Mouse (Mus musculus): ENCODE measurements around the gene Frg2f1.
"Not testable (repeated sequence)": the region's sequence is repeated elsewhere in the genome, so short reads cannot be mapped to it uniquely, and the experiment has no call there.

The Frg2f1 gene

DNA sequence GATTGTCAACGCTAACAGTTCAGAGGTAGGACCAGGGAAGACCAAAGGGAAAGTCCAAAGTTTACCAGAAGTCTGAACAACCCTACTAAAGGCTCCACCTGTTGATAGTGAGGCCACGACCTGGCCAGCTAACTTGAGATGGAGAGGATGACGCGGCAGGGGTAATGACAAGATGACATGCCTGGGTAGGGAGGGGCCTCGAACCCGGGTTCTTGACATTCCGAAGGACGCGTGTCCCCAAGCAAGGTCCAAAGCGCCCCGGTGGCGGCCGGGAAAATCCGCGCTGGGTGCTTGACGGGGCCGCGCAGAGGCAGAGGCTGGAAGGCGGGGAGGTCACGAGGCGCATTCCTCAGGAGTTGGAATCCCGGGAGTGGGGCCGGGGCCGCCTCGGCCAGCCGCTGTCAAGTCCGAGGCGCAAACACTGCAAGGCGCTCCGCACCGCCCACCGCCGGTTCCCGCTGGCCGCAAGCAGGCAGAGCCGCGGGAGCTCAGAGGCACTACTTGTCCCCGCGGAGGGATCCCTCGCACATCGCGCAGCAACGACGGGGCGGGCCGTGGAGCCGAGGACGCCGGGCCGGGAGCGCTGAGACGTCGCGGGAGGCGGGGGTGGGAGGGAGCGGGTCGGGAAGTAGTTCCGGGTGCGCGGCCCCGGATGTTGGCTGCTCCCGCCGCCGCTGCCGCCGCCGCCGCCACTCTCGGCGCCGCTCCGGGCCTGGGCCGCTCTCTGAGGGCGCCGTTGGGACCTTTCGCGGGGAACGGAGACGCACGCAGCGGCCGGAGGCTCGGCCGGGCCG is at the start of gene Frg2f1:
TSS of gene Frg2f1 (minus strand) at position 499 of the 794 bp plus-strand sequence.
- Histone ChIP-seq H3K36me3 (ENCODE audit: control insufficient read depth, insufficient read depth, low read length, poor library complexity, severe bottlenecking) (no peaks in the 10 kb centered on the region), H3K27me3 (ENCODE audit: control insufficient read depth, insufficient read depth, low read length, poor library complexity, severe bottlenecking) (no peaks in the 10 kb centered on the region)
- DNase-seq (ENCODE audit: low read depth, low spot score), result peak; percentile 94

DNA sequence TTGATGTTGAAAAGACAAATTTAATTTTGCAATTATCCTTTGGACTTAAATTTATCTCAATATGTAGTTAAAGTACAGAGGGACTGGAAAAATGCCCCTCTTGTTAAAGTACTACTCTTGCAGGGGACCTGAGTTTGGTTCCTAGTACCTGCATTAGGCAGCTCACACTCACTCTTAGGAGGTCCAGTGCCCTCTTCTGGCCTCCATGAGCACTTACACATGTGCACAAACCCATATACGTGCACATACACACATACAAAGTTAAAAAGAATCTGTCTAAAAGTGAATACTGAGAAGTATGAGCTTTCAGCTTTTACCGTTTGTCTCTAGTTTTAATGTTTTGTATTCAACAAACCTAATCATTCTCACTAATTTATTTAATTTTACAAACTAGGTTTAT is 48.7 kb upstream of the Frg2f1 start:
- no peaks in the 10 kb centered on the region for H3K27me3 ChIP-seq (ENCODE audit: control insufficient read depth, insufficient read depth, low read length, poor library complexity, severe bottlenecking)
- peak; percentile 8 for DNase-seq (ENCODE audit: low read depth, low spot score)
- H3K36me3 ChIP-seq (ENCODE audit: control insufficient read depth, insufficient read depth, low read length, poor library complexity, severe bottlenecking), result 0 out of 2 replicates have a peak, but pooled peaks cover 5% of the 10 kb centered on the region

- H3K27me3 ChIP-seq (ENCODE audit: control insufficient read depth, insufficient read depth, low read length, poor library complexity, severe bottlenecking), result no peaks in the 10 kb centered on the region
- no peak for DNase-seq (ENCODE audit: low read depth, low spot score)
- H3K36me3 ChIP-seq (ENCODE audit: control insufficient read depth, insufficient read depth, low read length, poor library complexity, severe bottlenecking), result peaks cover 4% of the 10 kb centered on the region
Observed at GRCm38 (mm10) chr4:119575459-119575858, 36.1 kb upstream of the Frg2f1 start.

DNA sequence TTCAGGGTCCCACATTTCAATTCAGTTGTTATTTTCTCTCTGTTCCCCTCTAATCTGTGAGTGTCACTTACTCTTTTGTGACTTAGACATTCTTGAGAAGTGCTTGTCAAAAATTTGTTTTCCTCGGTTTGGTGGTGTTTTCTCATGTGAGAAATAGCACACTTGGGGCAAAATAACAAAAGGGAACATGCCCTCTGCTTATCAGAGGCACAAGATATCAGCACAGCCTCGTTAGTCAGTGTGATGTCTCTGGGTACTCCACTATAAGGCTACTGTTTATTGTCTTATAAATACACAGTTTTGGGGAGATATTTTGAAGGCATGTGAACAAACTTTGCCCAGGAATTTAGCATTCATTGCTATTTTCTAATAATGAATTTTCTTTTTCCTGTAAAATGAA is 35.2 kb upstream of the Frg2f1 start:
- no peak for DNase-seq (ENCODE audit: low read depth, low spot score)
- H3K36me3 ChIP-seq (ENCODE audit: control insufficient read depth, insufficient read depth, low read length, poor library complexity, severe bottlenecking), result peaks cover 4% of the 10 kb centered on the region
- H3K27me3 ChIP-seq (ENCODE audit: control insufficient read depth, insufficient read depth, low read length, poor library complexity, severe bottlenecking), result no peaks in the 10 kb centered on the region

DNA sequence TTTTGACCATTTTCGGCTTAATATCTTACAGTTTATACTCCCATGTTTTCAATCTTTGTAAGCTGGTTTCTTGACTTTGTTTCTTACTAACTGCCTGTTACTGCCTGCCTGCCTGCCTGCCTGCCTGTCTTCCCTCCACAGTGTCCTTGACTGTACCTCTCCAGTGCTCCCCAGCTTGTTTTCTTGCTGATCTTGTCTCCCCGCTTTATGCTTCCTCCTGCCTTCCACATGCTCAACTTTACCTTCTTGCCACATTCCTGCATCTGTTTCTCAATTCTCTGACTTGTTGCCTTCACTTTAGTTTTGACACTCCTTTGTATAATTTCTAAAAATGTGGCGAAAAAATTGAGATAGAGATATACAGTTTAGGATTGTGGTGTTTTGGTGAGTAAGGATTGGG is 33.4 kb upstream of the Frg2f1 start:
- no peaks in the 10 kb centered on the region for H3K27me3 ChIP-seq (ENCODE audit: control insufficient read depth, insufficient read depth, low read length, poor library complexity, severe bottlenecking)
- DNase-seq (ENCODE audit: low read depth, low spot score), result no peak
- peaks cover 4% of the 10 kb centered on the region for H3K36me3 ChIP-seq (ENCODE audit: control insufficient read depth, insufficient read depth, low read length, poor library complexity, severe bottlenecking)

DNA sequence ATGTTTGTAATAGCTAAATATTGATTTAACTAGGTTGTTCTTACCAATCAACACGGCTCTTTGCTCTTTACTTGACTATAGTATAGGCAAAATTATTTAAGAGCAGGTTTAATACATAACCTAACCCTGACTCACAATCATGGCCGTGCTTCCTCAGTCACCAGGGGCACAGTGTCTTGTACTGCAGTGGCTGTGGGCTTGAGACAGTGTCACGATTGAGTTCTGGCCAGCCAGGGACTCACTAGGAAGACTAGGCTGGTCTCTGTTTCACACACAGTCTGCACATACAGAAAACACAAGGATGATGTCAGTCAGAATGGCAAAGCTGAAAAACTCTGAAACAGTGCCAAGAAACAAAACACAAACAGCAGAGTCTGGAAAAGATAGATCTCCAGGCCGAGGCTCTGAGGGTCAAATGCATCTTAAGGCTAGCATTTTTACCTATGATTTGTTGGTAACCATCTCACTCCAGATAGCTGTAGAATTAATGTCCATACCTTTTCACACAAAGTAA is 27.1 kb upstream of the Frg2f1 start:
- Histone ChIP-seq H3K36me3 (ENCODE audit: control insufficient read depth, insufficient read depth, low read length, poor library complexity, severe bottlenecking) (no peaks in the 10 kb centered on the region), H3K27me3 (ENCODE audit: control insufficient read depth, insufficient read depth, low read length, poor library complexity, severe bottlenecking) (no peaks in the 10 kb centered on the region)
- no peak for DNase-seq (ENCODE audit: low read depth, low spot score)

GRCm38 (mm10) chr4:119563136-119563535 is 23.8 kb upstream of the Frg2f1 start:
- H3K36me3 ChIP-seq (ENCODE audit: control insufficient read depth, insufficient read depth, low read length, poor library complexity, severe bottlenecking), result no peaks in the 10 kb centered on the region
- no peaks in the 10 kb centered on the region for H3K27me3 ChIP-seq (ENCODE audit: control insufficient read depth, insufficient read depth, low read length, poor library complexity, severe bottlenecking)
- DNase-seq (ENCODE audit: low read depth, low spot score), result no peak

DNA sequence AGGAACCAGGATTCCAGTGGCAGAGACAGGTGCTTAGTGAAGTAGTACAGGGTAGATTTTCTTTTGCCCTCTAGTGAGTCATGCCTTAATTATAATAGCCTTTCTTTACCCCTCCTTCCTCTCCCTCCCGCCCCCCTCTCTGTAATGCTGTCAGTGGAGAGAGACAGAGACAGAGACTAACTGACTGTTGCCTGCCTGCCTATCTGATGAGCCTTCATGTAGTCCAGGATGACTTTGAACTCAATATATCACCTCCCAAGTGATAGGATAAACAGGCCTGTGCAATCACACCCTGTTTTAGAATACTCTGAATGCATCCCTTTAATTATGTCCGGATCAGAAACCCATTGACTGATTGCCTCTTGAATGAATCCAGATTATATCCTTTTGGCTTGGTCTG is 16.1 kb upstream of the Frg2f1 start:
- no peak for DNase-seq (ENCODE audit: low read depth, low spot score)
- Histone ChIP-seq H3K36me3 (ENCODE audit: control insufficient read depth, insufficient read depth, low read length, poor library complexity, severe bottlenecking) (no peaks in the 10 kb centered on the region), H3K27me3 (ENCODE audit: control insufficient read depth, insufficient read depth, low read length, poor library complexity, severe bottlenecking) (no peaks in the 10 kb centered on the region)

DNA sequence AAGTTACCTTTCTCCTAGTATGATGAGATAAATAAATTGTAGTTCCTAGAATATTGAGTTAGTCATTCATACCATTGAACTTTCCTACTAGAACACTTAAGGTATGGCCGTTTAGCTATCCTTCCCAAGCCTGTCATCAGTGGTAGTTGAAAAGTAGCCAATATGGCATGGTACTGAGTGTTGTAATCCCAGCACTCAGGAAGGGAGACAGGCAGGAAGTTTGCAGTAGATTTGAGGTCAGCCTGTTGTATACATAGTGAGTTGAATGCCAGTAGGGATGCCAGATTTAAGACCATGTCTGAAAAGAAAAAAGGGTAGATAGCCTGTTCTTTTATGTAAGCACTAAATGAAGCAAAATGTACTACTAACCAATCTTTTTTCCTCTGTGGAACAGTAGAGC is 11.5 kb upstream of the Frg2f1 start:
- Histone ChIP-seq H3K36me3 (ENCODE audit: control insufficient read depth, insufficient read depth, low read length, poor library complexity, severe bottlenecking) (no peaks in the 10 kb centered on the region), H3K27me3 (ENCODE audit: control insufficient read depth, insufficient read depth, low read length, poor library complexity, severe bottlenecking) (no peaks in the 10 kb centered on the region)
- no peak for DNase-seq (ENCODE audit: low read depth, low spot score)

DNA sequence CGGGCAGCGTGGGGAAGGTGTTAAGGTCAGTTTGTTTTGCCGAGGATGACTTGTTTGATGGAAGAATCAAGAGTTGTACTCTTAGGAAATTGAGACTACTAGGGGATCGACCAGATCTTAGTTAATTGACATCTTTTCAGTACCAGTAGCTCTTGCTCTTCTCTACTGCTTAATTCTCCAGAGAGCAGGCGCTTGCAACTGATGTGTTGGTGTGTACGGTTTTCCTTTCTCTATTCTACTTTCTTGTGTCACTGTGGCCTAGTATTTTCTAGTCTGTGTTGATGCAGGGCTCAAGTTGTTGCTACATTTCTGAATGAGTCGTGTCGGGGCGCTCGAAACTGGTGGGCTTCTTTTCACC is 1.2 kb upstream of the Frg2f1 start:
- Histone ChIP-seq H3K36me3 (ENCODE audit: control insufficient read depth, insufficient read depth, low read length, poor library complexity, severe bottlenecking) (no peaks in the 10 kb centered on the region), H3K27me3 (ENCODE audit: control insufficient read depth, insufficient read depth, low read length, poor library complexity, severe bottlenecking) (no peaks in the 10 kb centered on the region)
- DNase-seq (ENCODE audit: low read depth, low spot score), result no peak

- DNase-seq (ENCODE audit: low read depth, low spot score), result peak; percentile 68
- no peaks in the 10 kb centered on the region for H3K27me3 ChIP-seq (ENCODE audit: control insufficient read depth, insufficient read depth, low read length, poor library complexity, severe bottlenecking)
Observed at GRCm38 (mm10) chr4:119539836-119540532, 655 bp upstream of the Frg2f1 start.

DNA sequence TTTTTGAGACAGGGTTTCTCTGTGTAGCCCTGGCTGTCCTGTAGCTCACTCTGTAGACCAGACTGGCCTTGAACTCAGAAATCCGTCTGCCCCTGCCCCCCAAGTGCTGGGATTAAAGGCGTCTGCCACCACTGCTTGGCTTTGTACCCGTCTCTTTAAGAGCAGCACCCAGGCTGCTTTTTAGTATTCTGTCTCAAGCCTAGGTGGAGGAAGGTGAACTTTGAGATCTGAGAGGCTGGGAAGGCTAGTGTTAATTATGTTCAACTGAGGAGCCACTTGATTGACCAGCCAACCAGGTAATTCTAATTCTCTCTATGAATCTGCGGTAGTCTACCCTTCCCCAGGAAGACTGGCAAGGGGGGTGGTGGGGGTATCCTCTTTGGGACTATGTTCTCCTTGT is 1.9 kb downstream of the Frg2f1 start:
- H3K36me3 ChIP-seq (ENCODE audit: control insufficient read depth, insufficient read depth, low read length, poor library complexity, severe bottlenecking), result no peaks in the 10 kb centered on the region
- no peak for DNase-seq (ENCODE audit: low read depth, low spot score)
- H3K27me3 ChIP-seq (ENCODE audit: control insufficient read depth, insufficient read depth, low read length, poor library complexity, severe bottlenecking), result no peaks in the 10 kb centered on the region

More at GRCm38 (mm10) chr4:119539836-119540532, 655 bp upstream of the Frg2f1 start:
- no peaks in the 10 kb centered on the region for H3K36me3 ChIP-seq (ENCODE audit: control insufficient read depth, insufficient read depth, low read length, poor library complexity, severe bottlenecking)

DNA sequence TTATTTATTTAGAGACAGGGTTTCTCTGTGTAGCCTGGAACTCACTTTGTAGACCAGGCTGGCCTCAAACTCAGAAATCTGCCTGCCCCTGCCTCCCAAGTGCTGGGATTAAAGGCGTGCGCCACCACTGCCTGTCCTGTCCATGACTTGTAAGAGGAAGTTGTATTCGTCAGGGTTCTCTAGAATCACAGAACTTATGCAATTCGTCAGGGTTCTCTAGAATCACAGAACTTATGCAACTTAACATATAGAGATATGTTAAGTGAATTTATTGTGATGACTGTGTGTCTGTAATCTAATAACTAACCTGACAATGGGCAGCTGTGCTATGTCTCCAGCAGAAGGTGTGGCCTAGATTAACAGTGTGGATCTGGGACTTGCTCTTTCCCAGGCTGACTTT is 2.7 kb downstream of the Frg2f1 start, which contains the start of gene Foxj3:
TSS of gene Foxj3 (plus strand) at position 390 of the 400 bp plus-strand sequence.
- DNase-seq (ENCODE audit: low read depth, low spot score); H3K27me3 ChIP-seq (ENCODE audit: control insufficient read depth, insufficient read depth, low read length, poor library complexity, severe bottlenecking); H3K36me3 ChIP-seq (ENCODE audit: control insufficient read depth, insufficient read depth, low read length, poor library complexity, severe bottlenecking): not testable (repeated sequence)

- H3K27me3 ChIP-seq (ENCODE audit: control insufficient read depth, insufficient read depth, low read length, poor library complexity, severe bottlenecking), result no peaks in the 10 kb centered on the region
- DNase-seq (ENCODE audit: low read depth, low spot score), result no peak
- no peaks in the 10 kb centered on the region for H3K36me3 ChIP-seq (ENCODE audit: control insufficient read depth, insufficient read depth, low read length, poor library complexity, severe bottlenecking)
Observed at GRCm38 (mm10) chr4:119535103-119535502, 4.2 kb downstream of the Frg2f1 start.

- DNase-seq (ENCODE audit: low read depth, low spot score), result peak; percentile 54
- Histone ChIP-seq H3K36me3 (ENCODE audit: control insufficient read depth, insufficient read depth, low read length, poor library complexity, severe bottlenecking) (no peaks in the 10 kb centered on the region), H3K27me3 (ENCODE audit: control insufficient read depth, insufficient read depth, low read length, poor library complexity, severe bottlenecking) (no peaks in the 10 kb centered on the region)
Observed at GRCm38 (mm10) chr4:119531813-119532212, 7.5 kb downstream of the Frg2f1 start.
